Mouse (Mus musculus): ENCODE results near the gene Mcm10. TPM values are rescaled to one million over a fixed set of nuclear protein-coding genes. Genes with fewer than 3 reads are reported as not detected.
A peak's percentile ranks its signal among the peaks of the same experiment; 100 is the strongest.
"Not testable (repeated sequence)": the region's sequence is repeated elsewhere in the genome, so short reads cannot be mapped to it uniquely, and the experiment has no call there.

Mcm10 gene
- total RNA-seq, 2 experiments from 2014 or later: 71.2 to 98.7 TPM

GRCm38 (mm10) chr2:4988826-4989424 is 23.7 kb downstream of the Mcm10 start:
- ATAC-seq (replicated peaks; ENCODE audit: poor library complexity, severe bottlenecking): peak; percentile 72

- no peak for ATAC-seq (replicated peaks; ENCODE audit: poor library complexity, severe bottlenecking)
Observed at GRCm38 (mm10) chr2:4987388-4988180, 25.0 kb downstream of the Mcm10 start.

- no peak for ATAC-seq (replicated peaks; ENCODE audit: poor library complexity, severe bottlenecking)
Observed at GRCm38 (mm10) chr2:4986798-4987197, 25.8 kb downstream of the Mcm10 start.

- no peak for ATAC-seq (replicated peaks; ENCODE audit: poor library complexity, severe bottlenecking)
Observed at GRCm38 (mm10) chr2:4985000-4985399, 27.6 kb downstream of the Mcm10 start.

- no peak for ATAC-seq (replicated peaks; ENCODE audit: poor library complexity, severe bottlenecking)
Observed at GRCm38 (mm10) chr2:4983987-4984386, 28.6 kb downstream of the Mcm10 start.

- ATAC-seq (replicated peaks; ENCODE audit: poor library complexity, severe bottlenecking): no peak
Observed at GRCm38 (mm10) chr2:4978091-4978490, 34.5 kb downstream of the Mcm10 start.

- no peak for ATAC-seq (replicated peaks; ENCODE audit: poor library complexity, severe bottlenecking)
Observed at GRCm38 (mm10) chr2:4975807-4976206, 36.8 kb downstream of the Mcm10 start, which contains the start of gene Ucma. TSS of gene Ucma (plus strand) at chr2:4976122.

- ATAC-seq (replicated peaks; ENCODE audit: poor library complexity, severe bottlenecking): peak; percentile 90
Observed at GRCm38 (mm10) chr2:4969083-4969482, 43.5 kb downstream of the Mcm10 start.

- no peak for ATAC-seq (replicated peaks; ENCODE audit: poor library complexity, severe bottlenecking)
Observed at GRCm38 (mm10) chr2:4967806-4968205, 44.8 kb downstream of the Mcm10 start.

GRCm38 (mm10) chr2:4958039-4958438 is 54.6 kb downstream of the Mcm10 start:
- ATAC-seq (replicated peaks; ENCODE audit: poor library complexity, severe bottlenecking): no peak

- ATAC-seq (replicated peaks; ENCODE audit: poor library complexity, severe bottlenecking): no peak
Observed at GRCm38 (mm10) chr2:4954216-4954760, 58.3 kb downstream of the Mcm10 start.

GRCm38 (mm10) chr2:4950986-4951385 is 61.6 kb downstream of the Mcm10 start:
- no peak for ATAC-seq (replicated peaks; ENCODE audit: poor library complexity, severe bottlenecking)

- ATAC-seq (replicated peaks; ENCODE audit: poor library complexity, severe bottlenecking): not testable (repeated sequence)
Observed at GRCm38 (mm10) chr2:4949691-4950090, 62.9 kb downstream of the Mcm10 start.

- ATAC-seq (replicated peaks; ENCODE audit: poor library complexity, severe bottlenecking): no peak
Observed at GRCm38 (mm10) chr2:4940861-4941260, 71.7 kb downstream of the Mcm10 start.

Other genes with a start within 250 kb of the Mcm10 start
- 37.5 and 40.6 TPM in 2 replicates for gene Sephs1, start 131.2 kb downstream of the Mcm10 start, total RNA-seq (2014; fragmentation: Nextera tagmentation)
- gene Sephs1, start 131.2 kb downstream of the Mcm10 start, total RNA-seq (2017): 40.8 and 51.7 TPM in 2 replicates
- gene Phyh, start 93.8 kb downstream of the Mcm10 start, total RNA-seq (2014; fragmentation: Nextera tagmentation): 53.7 and 58.0 TPM in 2 replicates
- 39.0 and 48.8 TPM in 2 replicates for gene Phyh, start 93.8 kb downstream of the Mcm10 start, total RNA-seq (2017)
- gene Ucma, start 36.7 kb downstream of the Mcm10 start, total RNA-seq (2014; fragmentation: Nextera tagmentation): not detected in 2 replicates
- not detected in 2 replicates for gene Ucma, start 36.7 kb downstream of the Mcm10 start, total RNA-seq (2017)
- gene Optn, start 51.3 kb upstream of the Mcm10 start, total RNA-seq (2014; fragmentation: Nextera tagmentation): 0.68 and 4.2 TPM in 2 replicates
- 3.7 and 7.2 TPM in 2 replicates for gene Optn, start 51.3 kb upstream of the Mcm10 start, total RNA-seq (2017)
- not detected in 2 replicates for gene Ccdc3, start 125.0 kb upstream of the Mcm10 start, total RNA-seq (2014; fragmentation: Nextera tagmentation)
- gene Ccdc3, start 125.0 kb upstream of the Mcm10 start, total RNA-seq (2017): not detected in 2 replicates

Data from granulocyte monocyte progenitor cell, adult 5-6 weeks (primary cell).